Mouse (Mus musculus) Patski (cell line): ENCODE results near the gene Lgals4. TPM values are rescaled to one million over a fixed set of nuclear protein-coding genes. Genes with fewer than 3 reads are reported as not detected.

Source experiments
- ATAC-seq: fragments of 100-300 bp; one replicate; pipeline ENCODE4 v1.8.0; 2021
- CTCF ChIA-PET: fragments of 350-600 bp; sonication (Branson Sonifier 250); formaldehyde crosslinking; loops from one replicate; lab custom pipeline; 2022; ENCODE audit warnings: inconsistent platforms; lab: Charles Lee
- POLR2A ChIA-PET: fragments of 350-600 bp; sonication (Branson Sonifier 250); formaldehyde crosslinking; loops from one replicate; lab custom pipeline; 2022; ENCODE audit warnings: antibody characterized with exemption, inconsistent platforms; lab: Charles Lee
- DNase-seq: peaks from one replicate; pipeline ENCODE4 v3.0.0-alpha.2; 2011; ENCODE audit warnings: low read depth, low spot score
- H3K27me3 ChIP-seq: fragments of 371-371 bp; one replicate; pipeline ENCODE4 v1.5.1; 2021
- CTCF ChIP-seq: fragments of 100-300 bp; IDR thresholded peaks from one replicate; pipeline ENCODE4 v1.5.1; 2021
- in situ Hi-C: fragments of 300-500 bp; cut with MboI; formaldehyde crosslinking; loops from 3 replicates; pipeline ENCODE4 v1.11.1; 2018; ENCODE audit warnings: low pct_unique_long_range_greater_than_20kb, mixed read lengths
- polyA plus RNA-seq: library from polyadenylated mRNA; unstranded; gene quantifications from one replicate; pipeline ENCODE4 v1.2.3, GENCODE M21; 2021

Lgals4 gene
- polyA plus RNA-seq, 1 experiment from 2014 or later: 4.1 TPM

- POLR2A ChIA-PET: interaction anchor here (0.5 to 0.7 kb wide), 4 partner anchors 16 to 515 kb away, joined by 3 to 5 read pairs (median 4); no protein-coding TSS in a partner anchor
- CTCF ChIA-PET: interaction anchor here (1.0 to 3.6 kb wide), 4 partner anchors 9 to 41 kb away, joined by 3 to 11 read pairs (median 4); no protein-coding TSS in a partner anchor
- no peaks in the 10 kb centered on the region for H3K27me3 ChIP-seq
- TF ChIP-seq CTCF: no peak
- in situ Hi-C loops: loop anchor here (5.0 to 10.0 kb wide), 2 partner anchors 40 to 1727 kb away; partner anchors contain the start of genes Hspb6, Lin37 and Proser3
- ATAC-seq (no peak), DNase-seq (no peak)
These were observed 6.3 kb upstream of the Lgals4 start for GRCm38 (mm10) chr7:28827338-28827737.

- no peak for TF ChIP-seq CTCF
- ChIA-PET CTCF (no interaction called here), POLR2A (interaction anchor here (0.6 to 1.1 kb wide), 2 partner anchors 18 to 28 kb away, joined by 3 to 8 read pairs; no protein-coding TSS in a partner anchor)
- ATAC-seq: no peak
- in situ Hi-C loops: loop anchor here (5.0 to 10.0 kb wide), 2 partner anchors 37 to 1725 kb away; partner anchors contain the start of genes Hspb6, Lin37 and Proser3
- no peak for DNase-seq
- H3K27me3 ChIP-seq: no peaks in the 10 kb centered on the region
These were observed 3.8 kb upstream of the Lgals4 start for GRCm38 (mm10) chr7:28829821-28830220.

DNA sequence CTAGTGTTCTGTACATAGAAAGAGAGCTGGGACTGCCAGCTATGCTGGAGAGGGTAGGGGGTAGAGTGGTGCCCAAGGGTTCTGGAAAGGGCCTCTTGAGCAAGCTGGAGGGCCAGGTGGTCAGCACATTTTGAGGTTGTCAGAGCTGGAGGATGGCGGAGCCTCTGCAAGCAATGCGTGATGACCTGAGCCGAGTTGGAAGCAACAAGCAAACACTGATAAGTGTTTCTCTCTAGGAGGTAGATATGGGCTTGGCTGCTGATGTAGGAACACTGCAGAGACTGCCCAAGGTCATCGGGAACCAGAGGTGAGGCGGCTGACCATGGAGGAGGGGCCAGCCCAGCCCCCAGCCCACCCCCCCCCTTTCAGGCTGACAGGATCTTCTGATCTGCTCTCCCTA lies 2.7 kb upstream of the Lgals4 start:
- TF ChIP-seq CTCF: no peak
- DNase-seq (no peak), ATAC-seq (no peak)
- no peaks in the 10 kb centered on the region for H3K27me3 ChIP-seq
- ChIA-PET CTCF (interaction anchor here (1.0 kb wide), 1 partner anchor 36 kb away, joined by 3 read pairs; no protein-coding TSS in a partner anchor), POLR2A (interaction anchor here (1.1 kb wide), 1 partner anchor 20 kb away, joined by 8 read pairs; no protein-coding TSS in a partner anchor)
- in situ Hi-C loops: no loop called here

- no peak for ATAC-seq
- no peaks in the 10 kb centered on the region for H3K27me3 ChIP-seq
- ChIA-PET CTCF (interaction anchor here (1.0 kb wide), 1 partner anchor 36 kb away, joined by 3 read pairs; no protein-coding TSS in a partner anchor), POLR2A (interaction anchor here (0.6 kb wide), 2 partner anchors 26 to 38 kb away, joined by 3 read pairs; no protein-coding TSS in a partner anchor)
- in situ Hi-C loops: no loop called here
- TF ChIP-seq CTCF: no peak
- no peak for DNase-seq
These were observed 2.1 kb upstream of the Lgals4 start for GRCm38 (mm10) chr7:28831411-28832125.

GRCm38 (mm10) chr7:28832137-28832536 lies 1.5 kb upstream of the Lgals4 start:
- in situ Hi-C loops: no loop called here
- POLR2A ChIA-PET: interaction anchor here (0.6 kb wide), 2 partner anchors 26 to 37 kb away, joined by 3 read pairs; no protein-coding TSS in a partner anchor

GRCm38 (mm10) chr7:28836936-28837335 lies 3.3 kb downstream of the Lgals4 start:
- no peak for TF ChIP-seq CTCF
- DNase-seq: no peak
- ATAC-seq: no peak
- POLR2A ChIA-PET: no interaction called here
- no peaks in the 10 kb centered on the region for H3K27me3 ChIP-seq
- CTCF ChIA-PET: no interaction called here
- in situ Hi-C loops: no loop called here

More at GRCm38 (mm10) chr7:28832137-28832536, 1.5 kb upstream of the Lgals4 start:
- no peaks in the 10 kb centered on the region for H3K27me3 ChIP-seq
- TF ChIP-seq CTCF: no peak
- no peak for ATAC-seq
- CTCF ChIA-PET: interaction anchor here (0.7 kb wide), 1 partner anchor 13 kb away, joined by 3 read pairs; no protein-coding TSS in a partner anchor
- no peak for DNase-seq

- no peak for TF ChIP-seq CTCF
- DNase-seq: no peak
- in situ Hi-C loops: no loop called here
These were observed 4.7 kb downstream of the Lgals4 start for GRCm38 (mm10) chr7:28838331-28838730.

GRCm38 (mm10) chr7:28847273-28847672 lies 13.6 kb downstream of the Lgals4 start:
- no peaks in the 10 kb centered on the region for H3K27me3 ChIP-seq
- TF ChIP-seq CTCF: no peak
- in situ Hi-C loops: no loop called here
- DNase-seq (no peak), ATAC-seq (no peak)
- ChIA-PET POLR2A (no interaction called here), CTCF (no interaction called here)

More at GRCm38 (mm10) chr7:28838331-28838730, 4.7 kb downstream of the Lgals4 start:
- H3K27me3 ChIP-seq: no peaks in the 10 kb centered on the region
- ChIA-PET CTCF (interaction anchor here (1.1 kb wide), 1 partner anchor 26 kb away, joined by 3 read pairs; no protein-coding TSS in a partner anchor), POLR2A (interaction anchor here (0.5 to 0.9 kb wide), 2 partner anchors 18 to 219 kb away, joined by 3 read pairs; no protein-coding TSS in a partner anchor)
- ATAC-seq: no peak

DNA sequence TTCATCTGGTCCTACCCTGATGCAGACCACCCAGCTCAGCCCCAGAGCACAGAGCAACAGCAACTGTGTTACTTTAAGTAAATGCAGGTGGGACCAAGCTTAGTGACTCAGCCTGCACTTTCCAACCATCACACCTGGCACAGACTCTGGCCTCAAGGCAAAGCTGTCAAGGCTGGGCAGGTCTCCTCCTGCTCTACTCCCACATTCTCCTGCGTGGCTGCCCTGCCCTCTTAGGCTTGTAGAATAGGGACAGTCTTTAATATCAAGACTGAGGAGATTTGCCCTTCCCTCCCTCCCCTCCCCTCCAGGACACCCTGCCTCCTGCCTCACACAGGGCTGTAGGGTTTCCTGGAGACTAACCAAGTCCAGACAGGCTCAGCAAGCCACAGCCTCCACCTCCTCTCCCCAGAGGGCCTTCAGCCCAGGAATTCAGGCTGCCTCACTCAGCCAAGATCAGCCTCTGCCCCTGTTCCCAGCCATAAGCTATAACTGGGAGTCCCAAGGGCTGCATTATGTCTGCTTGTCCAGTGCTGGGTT lies 16.1 kb downstream of the Lgals4 start:
- peak; percentile 67 for ATAC-seq
- no peak for DNase-seq
- H3K27me3 ChIP-seq: no peaks in the 10 kb centered on the region
- ChIA-PET CTCF (interaction anchor here (1.4 to 1.9 kb wide), 2 partner anchors 10 to 18 kb away, joined by 5 to 7 read pairs; no protein-coding TSS in a partner anchor), POLR2A (no interaction called here)
- in situ Hi-C loops: no loop called here
- no peak for TF ChIP-seq CTCF

DNA sequence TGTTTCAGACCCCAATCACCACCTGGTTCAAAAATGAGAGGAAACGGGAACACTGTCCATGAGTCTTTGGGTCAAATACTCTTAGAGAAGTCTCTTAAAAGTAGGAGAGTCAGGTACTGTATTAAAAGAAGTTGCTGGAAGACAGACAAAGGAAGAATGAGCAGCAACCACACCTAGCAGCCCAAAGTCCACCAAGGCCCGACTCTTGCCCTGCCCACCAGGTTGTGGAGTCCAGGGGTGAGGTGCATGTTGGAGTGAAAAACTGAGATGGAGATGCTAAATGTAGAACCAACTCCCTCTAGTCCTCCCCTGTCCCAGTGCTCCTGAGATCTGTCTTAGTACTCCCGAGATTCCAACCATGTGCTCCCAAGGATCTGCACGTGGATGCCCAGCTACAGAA lies 17.0 kb downstream of the Lgals4 start:
- no peak for TF ChIP-seq CTCF
- in situ Hi-C loops: no loop called here
- ChIA-PET CTCF (interaction anchor here (1.4 to 1.9 kb wide), 2 partner anchors 9 to 17 kb away, joined by 5 to 7 read pairs; no protein-coding TSS in a partner anchor), POLR2A (no interaction called here)
- H3K27me3 ChIP-seq: no peaks in the 10 kb centered on the region
- ATAC-seq: no peak
- DNase-seq: no peak
